Mouse (Mus musculus) CD4-positive, CD25-positive, alpha-beta regulatory T cell, adult 9 weeks (primary cell): Measurements from ENCODE around the gene Cox7a2l. TPM values are rescaled to one million over a fixed set of nuclear protein-coding genes. Genes with fewer than 3 reads are reported as not detected.

Source experiments
- polyA plus RNA-seq: library from polyadenylated mRNA; unstranded; fragments of 100-300 nt; shearing (Covaris generic); gene quantifications from one replicate; pipeline ENCODE4 v1.2.1, GENCODE M21; 2017

Cox7a2l gene
- polyA plus RNA-seq, result 289 TPM

GRCm38 (mm10) chr17:83517280-83518015, at the start of gene Cox7a2l:
Cox7a2l (minus strand) TSS chr17:83517330.

Other genes with a start within 250 kb of the Cox7a2l start
- gene Eml4, start 166.4 kb downstream of the Cox7a2l start, polyA plus RNA-seq, result 8.3 TPM
- gene Kcng3, start 114.6 kb upstream of the Cox7a2l start, polyA plus RNA-seq, result not detected
- 66.0 TPM for gene Mta3, start 188.8 kb upstream of the Cox7a2l start, polyA plus RNA-seq